Comparison of ENCODE assay signal across 20 mouse cellular contexts in the genomic region with DNA sequence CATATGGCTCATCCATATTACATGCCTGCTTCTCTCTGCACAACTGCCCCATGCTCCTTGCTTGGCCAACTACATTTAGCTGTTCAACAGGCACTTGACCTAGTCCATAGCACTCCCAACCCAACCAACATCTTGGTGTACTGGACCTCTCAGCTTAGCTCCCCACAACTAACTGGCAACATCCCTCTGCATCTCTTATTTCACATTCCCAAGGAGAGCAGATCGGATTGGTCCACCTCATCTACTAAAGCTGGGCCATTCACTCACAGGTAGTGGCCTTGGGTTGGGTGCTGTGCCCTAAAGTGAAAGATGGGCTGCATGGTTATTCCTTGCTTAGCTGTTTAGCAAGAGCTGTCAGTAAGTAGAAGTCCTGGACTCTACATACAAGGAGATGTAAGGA.
DNase-seq lines count a peak whose midpoint lies in the region; ATAC-seq and TF ChIP-seq lines count a peak whose summit lies in the region.
"Had no signal": no experiment of that assay in that cellular context is flagged by ENCODE, and none has a peak within 500 bp of the region (broad histone marks: within the 10 kb centered on the region; RNA-seq: fewer than 3 reads in every experiment).

No protein-coding gene starts in this region.

- WGBS in heart, embryonic 11.5 days (ENCODE audit: insufficient replicate concordance), result 61% methylated on average over 1 of the region's 1 CpGs
- 82% methylated on average over 1 of the region's 1 CpGs for WGBS in limb, embryonic 12.5 days
- 69% methylated on average over 1 of the region's 1 CpGs for WGBS in limb, embryonic 10.5 days

- no peaks in the 10 kb centered on the region for H3K9me3 ChIP-seq in heart, embryonic 11.5 days (replicated peaks; ENCODE audit: control insufficient read depth, low read length)
- H3K9me3 ChIP-seq in limb, embryonic 12.5 days, result no peaks in the 10 kb centered on the region
- H3K9me3 ChIP-seq in limb, embryonic 10.5 days (replicated peaks), result no peaks in the 10 kb centered on the region
- H3K9me3 ChIP-seq: embryonic facial prominence, embryonic 12.5 days; forebrain, embryonic 13.5 days; hindbrain, embryonic 12.5 days had no signal

- H3K4me3 ChIP-seq in gastrocnemius, adult 2 months, result peak overlapping the region; percentile 70
- no peak overlapping the region for H3K4me3 ChIP-seq in heart, embryonic 11.5 days (ENCODE audit: low read depth, low read length)
- no peak overlapping the region for H3K4me3 ChIP-seq in limb, embryonic 12.5 days (replicated peaks)
- H3K4me3 ChIP-seq in limb, embryonic 10.5 days, result no peak overlapping the region
- H3K4me3 ChIP-seq: embryonic facial prominence, embryonic 12.5 days; forebrain, embryonic 13.5 days; hindbrain, embryonic 12.5 days had no signal

- no peak overlapping the region for H3K9ac ChIP-seq in heart, embryonic 11.5 days (ENCODE audit: low read depth, low read length)
- no peak overlapping the region for H3K9ac ChIP-seq in limb, embryonic 12.5 days (replicated peaks)
- H3K9ac ChIP-seq: embryonic facial prominence, embryonic 12.5 days; forebrain, embryonic 13.5 days; forebrain, postnatal 0 days; hindbrain, embryonic 12.5 days had no signal

- H3K27me3 ChIP-seq in heart, embryonic 11.5 days (ENCODE audit: control insufficient read depth, insufficient read depth, low read length), result no peaks in the 10 kb centered on the region
- peaks cover 10% of the 10 kb centered on the region; the same call in 1 of the 2 replicates for H3K27me3 ChIP-seq in limb, embryonic 12.5 days
- peaks cover 67% of the 10 kb centered on the region; the same call in 1 of the 2 replicates for H3K27me3 ChIP-seq in limb, embryonic 10.5 days (ENCODE audit: low read depth, poor library complexity, severe bottlenecking)
- H3K27me3 ChIP-seq: embryonic facial prominence, embryonic 12.5 days; forebrain, embryonic 13.5 days; hindbrain, embryonic 12.5 days had no signal

- DNase-seq in gastrocnemius, adult 2 months, result peak; percentile 58
- no peak for DNase-seq in gastrocnemius, postnatal 14 days
- DNase-seq in heart, adult 18-20 months, result no peak
- no peak for DNase-seq in limb, embryonic 10.5 days (ENCODE audit: low spot score)
- peak; percentile 81 for DNase-seq in skeletal muscle tissue, adult 2 months (ENCODE audit: low read depth, low spot score)
- no peak for DNase-seq in cerebellum, postnatal 25 days
- DNase-seq: adrenal gland, postnatal 10 days; cerebellum, adult 11 months; cerebellum, adult 9-10 months; cerebellum, postnatal 36 days; forebrain, postnatal 0 days; heart, postnatal 36 days; kidney, adult 11 months; kidney, postnatal 10 days had no signal

- no peaks in the 10 kb centered on the region for H3K4me1 ChIP-seq in heart, embryonic 11.5 days (ENCODE audit: control insufficient read depth, insufficient read depth, low read length)
- no peaks in the 10 kb centered on the region for H3K4me1 ChIP-seq in limb, embryonic 12.5 days (replicated peaks)
- 0 out of 2 replicates have a peak, but pooled peaks cover 5% of the 10 kb centered on the region for H3K4me1 ChIP-seq in limb, embryonic 10.5 days
- H3K4me1 ChIP-seq: embryonic facial prominence, embryonic 12.5 days; forebrain, embryonic 13.5 days; hindbrain, embryonic 12.5 days had no signal

- no peak overlapping the region for H3K4me2 ChIP-seq in heart, embryonic 11.5 days
- H3K4me2 ChIP-seq in limb, embryonic 12.5 days, result no peak overlapping the region
- H3K4me2 ChIP-seq: embryonic facial prominence, embryonic 12.5 days; forebrain, embryonic 13.5 days; hindbrain, embryonic 12.5 days had no signal

- no peaks in the 10 kb centered on the region for H3K36me3 ChIP-seq in heart, embryonic 11.5 days (ENCODE audit: control insufficient read depth, insufficient read depth, low read length)
- H3K36me3 ChIP-seq in limb, embryonic 12.5 days, result no peaks in the 10 kb centered on the region
- H3K36me3 ChIP-seq in limb, embryonic 10.5 days, result no peaks in the 10 kb centered on the region
- H3K36me3 ChIP-seq: embryonic facial prominence, embryonic 12.5 days; hindbrain, embryonic 12.5 days had no signal

- intact Hi-C loops in gastrocnemius, adult 2 months (cut with DNase I), result loop anchor here (5.0 to 10.0 kb wide), 2 partner anchors 247 to 360 kb away; no protein-coding TSS in a partner anchor
- intact Hi-C loops in gastrocnemius, postnatal 14 days (cut with DNase I; ENCODE audit: low total_unique reads), result no loop called here

- peak overlapping the region; percentile 89 for H3K27ac ChIP-seq in gastrocnemius, adult 2 months
- H3K27ac ChIP-seq in heart, embryonic 11.5 days (ENCODE audit: low read depth, low read length), result peak overlapping the region; percentile 57; the same call in 1 of the 2 replicates
- H3K27ac ChIP-seq in limb, embryonic 12.5 days, result peak overlapping the region; percentile 12; the same call in 1 of the 2 replicates
- no peak overlapping the region for H3K27ac ChIP-seq in limb, embryonic 10.5 days
- H3K27ac ChIP-seq: forebrain, embryonic 13.5 days; hindbrain, embryonic 12.5 days had no signal

- no peak for ATAC-seq in heart, embryonic 11.5 days (replicated peaks; ENCODE audit: insufficient number of reproducible peaks, low FRiP score, low TSS enrichment)
- no peak for ATAC-seq in limb, embryonic 12.5 days (ENCODE audit: insufficient number of reproducible peaks, insufficient read depth, low FRiP score, low TSS enrichment, low read depth)
- ATAC-seq: forebrain, embryonic 13.5 days; forebrain, postnatal 0 days; hindbrain, embryonic 16.5 days had no signal

- no peak for TF ChIP-seq CTCF in gastrocnemius, adult 2 months (IDR thresholded peaks at IDR 0.05)

Comparison
In these comparisons a context has a peak if more than half of its experiments do, and no peak if none do; other contexts are left out.
1. DNase-seq: peak in gastrocnemius, adult 2 months (single experiment) and skeletal muscle tissue, adult 2 months (single experiment); none in gastrocnemius, postnatal 14 days (single experiment), heart, adult 18-20 months (0 of 2), limb, embryonic 10.5 days (single experiment) and cerebellum, postnatal 25 days (0 of 2).